12 mouse cellular contexts compared by ENCODE assay signal in genomic region chr14:35112327-35113275, GRCm38 (mm10).
DNase-seq lines count a peak whose midpoint lies in the region; ATAC-seq and TF ChIP-seq lines count a peak whose summit lies in the region.
"Had no signal": no experiment of that assay in that cellular context is flagged by ENCODE, and none has a peak within 500 bp of the region (broad histone marks: within the 10 kb centered on the region; RNA-seq: fewer than 3 reads in every experiment).

No protein-coding gene starts in this region.

- no peaks in the 10 kb centered on the region for H3K9me3 ChIP-seq in forebrain, embryonic 11.5 days (ENCODE audit: control insufficient read depth, low read length)
- no peaks in the 10 kb centered on the region for H3K9me3 ChIP-seq in hindbrain, postnatal 0 days (ENCODE audit: low read length)
- H3K9me3 ChIP-seq: liver, embryonic 13.5 days had no signal

- no peak overlapping the region for H3K9ac ChIP-seq in forebrain, embryonic 11.5 days (ENCODE audit: low read length)
- H3K9ac ChIP-seq in hindbrain, postnatal 0 days (replicated peaks; ENCODE audit: low read length): no peak overlapping the region
- H3K9ac ChIP-seq: liver, embryonic 13.5 days had no signal

- H3K27me3 ChIP-seq in forebrain, embryonic 11.5 days (ENCODE audit: control insufficient read depth, insufficient read depth, low read length): no peaks in the 10 kb centered on the region
- H3K27me3 ChIP-seq in hindbrain, postnatal 0 days (ENCODE audit: insufficient read depth, low read length): no peaks in the 10 kb centered on the region
- H3K27me3 ChIP-seq: liver, embryonic 13.5 days had no signal

- no peak overlapping the region for H3K4me3 ChIP-seq in forebrain, embryonic 11.5 days (ENCODE audit: low read depth, low read length)
- no peak overlapping the region for H3K4me3 ChIP-seq in hindbrain, postnatal 0 days (ENCODE audit: low read length)
- H3K4me3 ChIP-seq: liver, embryonic 13.5 days; myocyte had no signal

- H3K27ac ChIP-seq in forebrain, embryonic 11.5 days (ENCODE audit: low read depth, low read length): no peak overlapping the region
- H3K27ac ChIP-seq in hindbrain, postnatal 0 days: no peak overlapping the region
- H3K27ac ChIP-seq: liver, embryonic 13.5 days had no signal

- DNase-seq in layer of hippocampus, adult 9-11 months: peak; percentile 40
- DNase-seq in layer of hippocampus, adult 9-10 months (ENCODE audit: low spot score): no peak
- DNase-seq in brain, adult 2 months (ENCODE audit: low read depth, low spot score): peak; percentile 65
- DNase-seq in forebrain, embryonic 11.5 days (ENCODE audit: low spot score): peak; percentile 70
- peak; percentile 44 for DNase-seq in hindbrain, postnatal 0 days (ENCODE audit: low spot score)
- no peak for DNase-seq in urinary bladder, adult 2 months (ENCODE audit: low spot score)
- DNase-seq in embryo, embryonic 10.5 days (ENCODE audit: low spot score): no peak
- DNase-seq in cerebellum, adult 9-11 months: no peak
- DNase-seq: heart, postnatal 10 days; kidney, adult 8-10 months; liver, embryonic 13.5 days had no signal

- no peaks in the 10 kb centered on the region; the same call in 1 of the 2 replicates for H3K4me1 ChIP-seq in forebrain, embryonic 11.5 days (replicated peaks; ENCODE audit: control insufficient read depth, insufficient read depth, low read length)
- H3K4me1 ChIP-seq in hindbrain, postnatal 0 days (ENCODE audit: insufficient read depth, low read length): peaks cover 13% of the 10 kb centered on the region; the same call in 1 of the 2 replicates
- H3K4me1 ChIP-seq: liver, embryonic 13.5 days had no signal

- peak; percentile 91 for ATAC-seq in forebrain, embryonic 11.5 days (replicated peaks; ENCODE audit: low FRiP score)
- peak; percentile 66; the same call in 1 of the 2 replicates for ATAC-seq in hindbrain, postnatal 0 days

- no peak for TF ChIP-seq CTCF in hindbrain, postnatal 0 days (IDR thresholded peaks at IDR 0.05; ENCODE audit: low read depth)

- no peaks in the 10 kb centered on the region for H3K36me3 ChIP-seq in forebrain, embryonic 11.5 days (ENCODE audit: control insufficient read depth, insufficient read depth, low read length)
- no peaks in the 10 kb centered on the region for H3K36me3 ChIP-seq in hindbrain, postnatal 0 days (ENCODE audit: insufficient read depth, low read length)
- H3K36me3 ChIP-seq: liver, embryonic 13.5 days had no signal

- H3K4me2 ChIP-seq in forebrain, embryonic 11.5 days (ENCODE audit: low read depth, low read length, severe bottlenecking): no peak overlapping the region
- H3K4me2 ChIP-seq in hindbrain, postnatal 0 days (ENCODE audit: low read depth, low read length): no peak overlapping the region
- H3K4me2 ChIP-seq: liver, embryonic 13.5 days had no signal

- 34% methylated on average over 11 of the region's 11 CpGs for WGBS in forebrain, embryonic 11.5 days
- 27% methylated on average over 11 of the region's 11 CpGs for WGBS in hindbrain, postnatal 0 days

Comparison
In these comparisons a context has a peak if more than half of its experiments do, and no peak if none do; other contexts are left out.
1. DNase-seq: peak in layer of hippocampus, adult 9-11 months (single experiment), brain, adult 2 months (single experiment), forebrain, embryonic 11.5 days (single experiment) and hindbrain, postnatal 0 days (single experiment); none in layer of hippocampus, adult 9-10 months (single experiment), urinary bladder, adult 2 months (single experiment), embryo, embryonic 10.5 days (single experiment) and cerebellum, adult 9-11 months (single experiment).